Mouse (Mus musculus) lung, embryonic 16.5 days (tissue): ENCODE results near the gene Mcm9. TPM values are rescaled to one million over a fixed set of nuclear protein-coding genes. Genes with fewer than 3 reads are reported as not detected.

Experiments used
- ATAC-seq: fragments of 200-750 bp; cut with Nextera tagmentation; 2 replicates; pipeline ENCODE4 v1.8.0; 2017; ENCODE audit warnings: low read depth, mild to moderate bottlenecking, moderate library complexity
- H3K27ac ChIP-seq: fragments of 300-500 bp; sonication (generic); 2 replicates; pipeline ENCODE4 v1.5.1; 2014; ENCODE audit warnings: mild to moderate bottlenecking, control low read depth, low read length
- H3K27me3 ChIP-seq: fragments of 300-500 bp; sonication (generic); 2 replicates; pipeline ENCODE4 v1.6.1; 2014; ENCODE audit warnings: low read depth, low read length, mixed read lengths; ENCODE audit not compliant: control insufficient read depth, insufficient read depth
- H3K36me3 ChIP-seq: fragments of 300-500 bp; sonication (generic); 2 replicates; pipeline ENCODE4 v1.6.1; 2014; ENCODE audit warnings: low read length; ENCODE audit not compliant: control insufficient read depth, insufficient read depth
- H3K4me1 ChIP-seq: fragments of 300-500 bp; sonication (generic); replicated peaks from 2 replicates; pipeline ENCODE4 v1.6.1; 2014; ENCODE audit warnings: low read length, mixed read lengths; ENCODE audit not compliant: control insufficient read depth, insufficient read depth
- H3K4me2 ChIP-seq: fragments of 300-500 bp; sonication (generic); 2 replicates; pipeline ENCODE4 v1.6.1; 2014; ENCODE audit warnings: low read depth, low read length, control low read depth
- H3K4me3 ChIP-seq: fragments of 300-500 bp; sonication (generic); 2 replicates; pipeline ENCODE4 v1.5.1; 2014; ENCODE audit warnings: mild to moderate bottlenecking, low read length, control low read depth
- H3K9ac ChIP-seq: fragments of 300-500 bp; sonication (generic); 2 replicates; pipeline ENCODE4 v1.6.1; 2014; ENCODE audit warnings: low read length, control low read depth
- H3K9me3 ChIP-seq: fragments of 300-500 bp; sonication (generic); 2 replicates; pipeline ENCODE4 v1.6.1; 2016; ENCODE audit warnings: low read length; ENCODE audit not compliant: control insufficient read depth
- WGBS: fragments of 180-500 bp; shearing (Covaris S2); extraction: QIAGEN DNeasy Blood & Tissue Kit; methylation state at CpG from one replicate; pipeline ENCODE4 v1.1.7; 2014; 5-methylcytosine and 5-hydroxymethylcytosine counted together
- polyA plus RNA-seq: library from polyadenylated mRNA; unstranded; fragments of >200 nt; fragmentation: Nextera tagmentation; extraction: Ambion mirVana; gene quantifications from 2 replicates; pipeline ENCODE4 v1.2.1, GENCODE M21; 2015

Gene Mcm9
- polyA plus RNA-seq, 1 experiment from 2014 or later, result 9.6 TPM

DNA sequence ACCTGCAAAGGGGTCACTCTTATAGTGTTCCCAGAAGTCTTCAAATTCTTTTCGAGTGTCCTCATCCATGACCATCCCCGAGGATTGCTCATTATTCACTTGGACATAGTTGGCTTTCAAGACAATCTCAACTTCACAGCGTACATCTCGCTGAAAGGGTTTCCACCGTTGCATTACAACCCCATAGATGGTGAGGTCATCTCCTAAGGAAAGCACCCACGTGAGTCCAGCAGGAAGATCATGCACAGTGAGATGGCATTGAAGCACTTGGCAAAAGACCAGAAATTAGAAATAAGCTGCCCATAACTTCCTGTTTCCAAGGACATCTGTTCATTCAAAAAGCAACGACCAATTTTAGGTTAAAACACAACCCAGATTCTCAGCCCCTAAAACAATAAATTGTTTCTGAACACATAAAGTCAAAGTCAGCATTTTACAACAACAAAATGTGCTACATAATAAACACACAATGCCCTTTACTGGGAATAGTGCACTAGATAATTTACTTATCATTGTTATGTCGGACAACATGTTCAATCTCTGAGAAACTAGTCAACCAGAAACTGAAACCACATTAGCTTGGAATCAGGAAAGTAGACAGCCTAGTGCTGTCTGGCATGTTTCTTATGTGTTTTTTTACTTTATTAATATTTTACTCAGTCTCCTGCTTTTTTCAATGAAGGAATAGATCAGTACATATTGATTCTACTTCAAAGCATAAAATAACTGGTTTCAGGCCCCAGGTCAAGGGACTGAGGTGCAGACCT, 14.2 kb downstream of the Mcm9 start:
- Histone ChIP-seq H3K9me3 (no peaks in the 10 kb centered on the region), H3K27ac (no peak overlapping the region), H3K4me1 (no peaks in the 10 kb centered on the region), H3K4me2 (no peak overlapping the region), H3K27me3 (no peaks in the 10 kb centered on the region), H3K9ac (no peak overlapping the region), H3K36me3 (peaks cover 27% of the 10 kb centered on the region), H3K4me3 (no peak overlapping the region)
- 67% methylated on average over 8 of the region's 8 CpGs for WGBS
- ATAC-seq, result no peak

DNA sequence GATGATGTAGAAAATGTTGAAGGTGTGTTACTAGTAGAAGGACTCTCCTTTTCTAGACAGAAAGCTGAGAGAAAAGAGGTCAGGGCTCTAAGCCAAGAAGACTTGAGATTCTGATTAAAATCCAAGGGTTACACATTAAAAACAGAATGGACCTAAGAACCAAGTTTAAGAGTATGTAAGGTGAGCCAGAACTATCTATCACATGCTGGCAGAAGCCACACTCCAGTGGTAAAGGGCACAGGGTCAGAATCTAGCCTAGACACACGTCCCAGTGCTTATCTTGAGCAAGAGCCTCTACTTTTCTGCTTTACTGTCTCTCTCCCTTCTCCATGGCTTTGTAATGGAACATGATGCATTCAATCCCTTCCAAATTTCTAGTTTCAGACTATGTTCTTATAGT, 16.3 kb downstream of the Mcm9 start:
- no peak for ATAC-seq
- Histone ChIP-seq H3K9ac (no peak overlapping the region), H3K27ac (no peak overlapping the region), H3K9me3 (no peaks in the 10 kb centered on the region), H3K4me3 (no peak overlapping the region), H3K4me1 (no peaks in the 10 kb centered on the region), H3K27me3 (no peaks in the 10 kb centered on the region), H3K36me3 (peaks cover 30% of the 10 kb centered on the region), H3K4me2 (no peak overlapping the region)
- 52% methylated on average over 1 of the region's 1 CpGs for WGBS

DNA sequence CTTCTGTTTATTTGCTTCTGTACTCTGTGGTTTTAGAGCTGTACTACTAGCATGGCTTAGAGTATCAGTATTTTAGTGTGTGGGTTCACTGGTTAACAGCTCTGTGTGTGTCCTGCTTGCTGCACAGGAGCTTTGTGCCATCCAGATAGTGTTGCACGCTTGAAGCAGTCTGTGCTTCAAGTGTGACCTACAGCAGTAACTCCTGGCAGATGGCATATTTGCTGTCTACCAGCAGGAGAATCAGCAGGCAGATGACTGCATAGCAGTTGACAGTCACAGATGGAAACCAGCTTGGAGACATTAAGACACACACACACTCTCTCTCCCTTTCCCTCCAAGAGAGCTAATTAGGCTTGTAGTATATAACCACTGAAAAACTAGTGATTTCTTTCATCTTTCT, 18.1 kb downstream of the Mcm9 start:
- no peak overlapping the region for H3K27ac ChIP-seq
- no peaks in the 10 kb centered on the region for H3K9me3 ChIP-seq
- H3K27me3 ChIP-seq, result no peaks in the 10 kb centered on the region
- no peak overlapping the region for H3K4me3 ChIP-seq
- H3K4me1 ChIP-seq, result no peaks in the 10 kb centered on the region
- no peak overlapping the region for H3K9ac ChIP-seq
- no peak for ATAC-seq
- H3K4me2 ChIP-seq, result no peak overlapping the region
- peaks cover 38% of the 10 kb centered on the region for H3K36me3 ChIP-seq
- WGBS, result 73% methylated on average over 1 of the region's 1 CpGs

DNA sequence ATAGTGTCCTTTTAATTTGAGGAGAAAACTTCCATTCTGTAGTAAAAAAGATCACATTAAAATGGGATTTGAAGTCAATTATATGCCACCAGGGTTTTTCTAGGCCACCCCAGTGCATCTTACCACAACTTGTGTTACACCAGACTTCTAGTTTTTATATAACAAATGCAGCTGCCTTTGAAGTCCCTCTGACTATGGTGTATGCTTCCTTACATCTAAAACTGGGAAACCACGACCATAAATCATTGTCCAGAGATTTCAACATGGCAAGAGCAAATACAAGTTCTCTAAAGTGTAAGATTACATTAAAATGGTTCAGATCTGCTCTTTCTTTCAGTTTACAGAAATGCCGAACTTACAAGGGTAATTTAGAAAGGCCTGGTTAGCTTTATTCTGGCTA, 22.0 kb downstream of the Mcm9 start:
- no peaks in the 10 kb centered on the region for H3K9me3 ChIP-seq
- WGBS, result 53% methylated on average over 2 of the region's 2 CpGs
- no peak overlapping the region for H3K4me2 ChIP-seq
- no peaks in the 10 kb centered on the region for H3K27me3 ChIP-seq
- H3K4me3 ChIP-seq, result no peak overlapping the region
- no peak for ATAC-seq
- no peaks in the 10 kb centered on the region for H3K4me1 ChIP-seq
- peaks cover 38% of the 10 kb centered on the region for H3K36me3 ChIP-seq
- no peak overlapping the region for H3K27ac ChIP-seq
- H3K9ac ChIP-seq, result no peak overlapping the region

DNA sequence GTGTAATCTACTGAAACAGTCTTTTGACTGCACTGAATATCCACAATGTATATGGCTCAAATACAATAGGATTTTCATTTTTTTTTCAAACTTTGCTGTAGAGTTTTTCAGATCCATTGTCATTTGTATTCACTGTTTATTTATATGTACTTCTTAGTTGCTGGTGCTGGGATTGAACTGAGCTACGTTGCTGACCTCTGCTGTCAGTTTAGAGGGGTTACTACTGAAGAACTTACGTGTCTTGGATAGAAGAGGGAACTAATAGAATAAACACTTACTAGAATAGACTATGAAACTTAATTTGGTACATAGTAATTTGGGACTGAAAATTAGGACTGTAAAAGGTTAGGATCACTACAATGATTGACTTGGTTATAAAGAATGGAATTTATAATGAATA, 24.9 kb downstream of the Mcm9 start:
- Histone ChIP-seq H3K36me3 (peaks cover 38% of the 10 kb centered on the region), H3K4me2 (no peak overlapping the region), H3K27me3 (no peaks in the 10 kb centered on the region), H3K9ac (no peak overlapping the region), H3K4me1 (no peaks in the 10 kb centered on the region), H3K4me3 (no peak overlapping the region), H3K27ac (no peak overlapping the region), H3K9me3 (no peaks in the 10 kb centered on the region)
- ATAC-seq, result no peak
- WGBS, result 53% methylated on average over 2 of the region's 2 CpGs

DNA sequence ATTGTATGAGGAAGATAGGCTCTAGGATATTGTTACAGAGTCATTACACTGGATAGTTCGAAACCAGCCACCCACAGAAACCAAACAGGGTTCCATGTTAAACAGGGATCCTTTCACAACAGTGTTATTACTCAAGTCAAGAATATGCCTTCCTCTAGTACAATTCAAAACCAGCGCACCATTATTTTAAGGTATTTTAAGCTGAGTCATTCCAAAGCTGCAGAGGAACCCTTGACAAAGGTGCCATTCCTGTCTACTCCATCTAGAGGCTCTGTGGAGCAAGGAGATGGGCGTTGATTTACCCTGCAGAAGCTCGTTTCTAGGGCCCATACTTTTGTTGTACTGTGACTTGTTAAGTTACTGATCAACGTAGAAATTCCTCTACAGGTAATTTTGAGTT, 31.4 kb downstream of the Mcm9 start:
- H3K4me3 ChIP-seq, result peak overlapping the region; percentile 7
- no peaks in the 10 kb centered on the region for H3K27me3 ChIP-seq
- no peak overlapping the region for H3K27ac ChIP-seq
- WGBS, result 39% methylated on average over 5 of the region's 5 CpGs
- ATAC-seq, result no peak
- H3K9ac ChIP-seq, result peak overlapping the region; percentile 8; the same call in 1 of the 2 replicates
- peak overlapping the region; percentile 40 for H3K4me2 ChIP-seq
- no peaks in the 10 kb centered on the region for H3K9me3 ChIP-seq
- peaks cover 13% of the 10 kb centered on the region for H3K4me1 ChIP-seq
- peaks cover 12% of the 10 kb centered on the region for H3K36me3 ChIP-seq

DNA sequence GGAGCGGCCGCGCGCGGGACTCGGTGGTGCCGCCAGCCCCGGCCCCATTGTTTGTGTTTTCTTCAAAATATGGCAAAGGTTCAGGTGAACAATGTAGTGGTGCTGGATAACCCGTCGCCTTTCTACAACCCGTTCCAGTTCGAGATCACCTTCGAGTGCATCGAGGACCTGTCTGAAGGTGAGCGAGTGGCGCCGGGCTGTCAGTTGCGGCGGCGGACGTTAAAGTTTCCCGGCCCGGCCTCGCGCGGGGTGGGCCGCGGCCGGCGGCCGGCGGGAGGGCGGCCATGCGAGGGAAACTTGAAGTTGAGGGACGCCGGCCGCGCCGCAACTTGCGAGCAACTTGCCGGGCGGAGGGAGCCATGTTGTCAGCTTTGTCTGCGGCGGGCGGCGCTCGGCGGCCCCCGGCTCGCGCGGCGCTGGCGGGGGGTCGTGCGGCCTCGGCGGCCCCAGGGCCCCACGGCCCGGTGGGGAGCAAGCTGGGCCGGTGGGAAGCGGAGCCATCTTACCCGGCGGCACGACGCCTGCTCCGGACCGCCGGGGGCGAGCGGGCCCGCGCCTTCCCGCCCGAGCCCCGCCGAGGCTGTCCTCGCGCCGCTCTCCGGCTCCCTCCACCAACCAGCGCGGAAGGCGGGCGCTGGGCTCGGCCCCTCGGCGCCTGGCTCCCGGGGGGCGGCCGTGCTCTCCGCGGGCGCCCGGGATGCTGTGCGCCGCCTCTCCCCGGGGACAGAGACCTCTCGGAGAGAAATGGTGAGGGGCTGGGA, 32.9 kb downstream of the Mcm9 start:
- WGBS, result under 1% methylated on average over 76 of the region's 99 CpGs

DNA sequence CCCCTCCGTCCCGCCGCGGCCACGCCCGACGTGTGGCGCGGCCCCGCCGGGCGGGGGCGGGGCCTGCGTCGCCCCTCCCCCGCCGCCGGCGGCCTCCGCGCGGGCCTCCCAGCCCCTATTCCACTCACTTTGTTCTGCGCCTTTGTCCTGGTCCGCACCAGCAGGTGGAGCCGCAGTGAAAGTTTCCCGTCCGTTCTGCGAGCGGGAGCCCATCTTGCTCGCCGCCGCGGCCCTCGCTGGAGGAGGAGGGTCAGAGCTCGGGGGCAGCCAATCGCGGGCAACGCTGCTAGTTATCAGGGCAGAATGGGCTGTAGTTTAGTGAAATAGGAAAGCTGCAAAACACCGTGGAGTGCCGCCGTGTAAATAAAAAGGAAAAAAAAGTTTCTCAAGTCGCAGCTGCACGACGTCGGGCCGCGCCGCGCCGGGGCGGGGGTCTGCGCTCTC, 33.5 kb downstream of the Mcm9 start, which contains the start of gene Asf1a:
Gene Asf1a (plus strand): TSS at position 81 of the 444 bp plus-strand sequence.
- WGBS, result under 1% methylated on average over 52 of the region's 52 CpGs
- Histone ChIP-seq H3K9ac (peak within 1 kb of the TSS; percentile 95), H3K36me3 (peaks cover 4% of the 10 kb centered on the region; the same call in 1 of the 2 replicates), H3K4me1 (peaks cover 13% of the 10 kb centered on the region), H3K4me2 (peak within 1 kb of the TSS; percentile 70), H3K9me3 (no peaks in the 10 kb centered on the region), H3K27ac (peak within 1 kb of the TSS; percentile 99), H3K27me3 (no peaks in the 10 kb centered on the region), H3K4me3 (peak within 1 kb of the TSS; percentile 97)
- ATAC-seq, result peak; percentile 98

More for the DNA sequence above, 32.9 kb downstream of the Mcm9 start:
- H3K9me3 ChIP-seq, result no peaks in the 10 kb centered on the region
- H3K4me3 ChIP-seq, result peak overlapping the region; percentile 97
- peaks cover 13% of the 10 kb centered on the region for H3K4me1 ChIP-seq
- peak overlapping the region; percentile 99 for H3K27ac ChIP-seq
- H3K4me2 ChIP-seq, result peak overlapping the region; percentile 59
- H3K9ac ChIP-seq, result peak overlapping the region; percentile 95
- H3K36me3 ChIP-seq, result peaks cover 4% of the 10 kb centered on the region; the same call in 1 of the 2 replicates
- H3K27me3 ChIP-seq, result no peaks in the 10 kb centered on the region
- ATAC-seq, result peak; percentile 19
